Mouse (Mus musculus) hindbrain, embryonic 10.5 days (tissue): Measurements from ENCODE around the gene St6galnac3. TPM values are rescaled to one million over a fixed set of nuclear protein-coding genes. Genes with fewer than 3 reads are reported as not detected.
A peak's percentile ranks its signal among the peaks of the same experiment; 100 is the strongest.

ENCODE experiments used
- DNase-seq: peaks from one replicate; pipeline ENCODE4 v3.0.0-alpha.2; 2017; ENCODE audit warnings: low spot score
- H3K27ac ChIP-seq: fragments of 300-500 bp; sonication (generic); 2 replicates; pipeline ENCODE4 v1.5.1; 2016; ENCODE audit warnings: mild to moderate bottlenecking, moderate library complexity
- H3K27me3 ChIP-seq: fragments of 300-500 bp; sonication (generic); 2 replicates; pipeline ENCODE4 v1.6.1; 2016; ENCODE audit warnings: mild to moderate bottlenecking; ENCODE audit not compliant: poor library complexity, insufficient read depth, severe bottlenecking
- H3K36me3 ChIP-seq: fragments of 300-500 bp; sonication (generic); 2 replicates; pipeline ENCODE4 v1.6.1; 2016; ENCODE audit warnings: mild to moderate bottlenecking, moderate library complexity
- H3K4me1 ChIP-seq: fragments of 300-500 bp; sonication (generic); replicated peaks from 2 replicates; pipeline ENCODE4 v1.6.1; 2016; ENCODE audit warnings: mild to moderate bottlenecking
- H3K4me3 ChIP-seq: fragments of 300-500 bp; sonication (generic); 2 replicates; pipeline ENCODE4 v1.5.1; 2016; ENCODE audit warnings: mild to moderate bottlenecking, moderate library complexity
- H3K9me3 ChIP-seq: fragments of 300-500 bp; sonication (generic); 2 replicates; pipeline ENCODE4 v1.6.1; 2016; ENCODE audit warnings: mild to moderate bottlenecking, moderate library complexity
- WGBS: fragments of 180-500 bp; shearing (Covaris S2); methylation state at CpG from one replicate; pipeline ENCODE4 v1.1.7; 2016; 5-methylcytosine and 5-hydroxymethylcytosine counted together
- polyA plus RNA-seq: library from polyadenylated mRNA; unstranded; fragments of >200 nt; fragmentation: Nextera tagmentation; extraction: Ambion mirVana; gene quantifications from 2 replicates; pipeline ENCODE4 v1.2.1, GENCODE M21; 2016

Gene St6galnac3
- polyA plus RNA-seq, 1 experiment from 2014 or later = 32.4 TPM

- 85% methylated on average over 7 of the region's 7 CpGs for WGBS
- H3K4me1 ChIP-seq = no peaks in the 10 kb centered on the region
These were observed 271.6 kb downstream of the St6galnac3 start for GRCm38 (mm10) chr3:153453127-153454049.

GRCm38 (mm10) chr3:153452299-153452996 is 272.5 kb downstream of the St6galnac3 start:
- Histone ChIP-seq H3K4me3 (no peak overlapping the region), H3K4me1 (no peaks in the 10 kb centered on the region), H3K27ac (no peak overlapping the region), H3K9me3 (no peaks in the 10 kb centered on the region), H3K27me3 (no peaks in the 10 kb centered on the region), H3K36me3 (no peaks in the 10 kb centered on the region)
- 96% methylated on average over 3 of the region's 3 CpGs for WGBS
- no peak for DNase-seq

More at GRCm38 (mm10) chr3:153453127-153454049, 271.6 kb downstream of the St6galnac3 start:
- DNase-seq = no peak
- no peaks in the 10 kb centered on the region for H3K27me3 ChIP-seq
- no peak overlapping the region for H3K4me3 ChIP-seq
- no peak overlapping the region for H3K27ac ChIP-seq
- H3K9me3 ChIP-seq = no peaks in the 10 kb centered on the region
- H3K36me3 ChIP-seq = no peaks in the 10 kb centered on the region

- Histone ChIP-seq H3K9me3 (no peaks in the 10 kb centered on the region), H3K4me1 (no peaks in the 10 kb centered on the region), H3K27me3 (no peaks in the 10 kb centered on the region), H3K36me3 (no peaks in the 10 kb centered on the region), H3K27ac (no peak overlapping the region), H3K4me3 (no peak overlapping the region)
- 92% methylated on average over 9 of the region's 9 CpGs for WGBS
- DNase-seq = no peak
These were observed 283.6 kb downstream of the St6galnac3 start for GRCm38 (mm10) chr3:153441329-153441728.

GRCm38 (mm10) chr3:153436076-153437021 is 288.6 kb downstream of the St6galnac3 start:
- Histone ChIP-seq H3K27ac (peak overlapping the region; percentile 29; the same call in 1 of the 2 replicates), H3K4me3 (no peak overlapping the region), H3K9me3 (no peaks in the 10 kb centered on the region), H3K4me1 (peaks cover 16% of the 10 kb centered on the region), H3K27me3 (no peaks in the 10 kb centered on the region), H3K36me3 (no peaks in the 10 kb centered on the region)
- WGBS = 89% methylated on average over 17 of the region's 17 CpGs
- DNase-seq = no peak

GRCm38 (mm10) chr3:153433010-153433409 is 292.0 kb downstream of the St6galnac3 start:
- peaks cover 22% of the 10 kb centered on the region for H3K4me1 ChIP-seq
- no peak overlapping the region for H3K27ac ChIP-seq
- no peaks in the 10 kb centered on the region for H3K27me3 ChIP-seq
- no peak for DNase-seq
- H3K4me3 ChIP-seq = no peak overlapping the region
- WGBS = 66% methylated on average over 8 of the region's 8 CpGs
- H3K36me3 ChIP-seq = no peaks in the 10 kb centered on the region
- no peaks in the 10 kb centered on the region for H3K9me3 ChIP-seq

- Histone ChIP-seq H3K4me3 (no peak overlapping the region), H3K4me1 (peaks cover 22% of the 10 kb centered on the region), H3K27ac (peak overlapping the region; percentile 59), H3K9me3 (no peaks in the 10 kb centered on the region), H3K27me3 (no peaks in the 10 kb centered on the region), H3K36me3 (no peaks in the 10 kb centered on the region)
- WGBS = 87% methylated on average over 6 of the region's 6 CpGs
- no peak for DNase-seq
These were observed 292.7 kb downstream of the St6galnac3 start for GRCm38 (mm10) chr3:153432053-153432816.

- 67% methylated on average over 8 of the region's 8 CpGs for WGBS
- Histone ChIP-seq H3K9me3 (no peaks in the 10 kb centered on the region), H3K36me3 (no peaks in the 10 kb centered on the region), H3K27ac (no peak overlapping the region; the same call in 1 of the 2 replicates), H3K4me1 (peaks cover 22% of the 10 kb centered on the region), H3K4me3 (no peak overlapping the region), H3K27me3 (no peaks in the 10 kb centered on the region)
- DNase-seq = no peak
These were observed 295.1 kb downstream of the St6galnac3 start for GRCm38 (mm10) chr3:153429840-153430239.

- WGBS = 83% methylated on average over 7 of the region's 7 CpGs
- Histone ChIP-seq H3K9me3 (no peaks in the 10 kb centered on the region), H3K4me1 (peaks cover 8% of the 10 kb centered on the region), H3K27me3 (no peaks in the 10 kb centered on the region), H3K36me3 (no peaks in the 10 kb centered on the region), H3K4me3 (no peak overlapping the region), H3K27ac (no peak overlapping the region)
- DNase-seq = no peak
These were observed 303.1 kb downstream of the St6galnac3 start for GRCm38 (mm10) chr3:153421918-153422290.

- H3K36me3 ChIP-seq = no peaks in the 10 kb centered on the region
- peaks cover 8% of the 10 kb centered on the region for H3K4me1 ChIP-seq
- no peak overlapping the region for H3K4me3 ChIP-seq
- no peak for DNase-seq
- WGBS = 78% methylated on average over 14 of the region's 14 CpGs
- no peak overlapping the region for H3K27ac ChIP-seq
- H3K27me3 ChIP-seq = no peaks in the 10 kb centered on the region
- no peaks in the 10 kb centered on the region for H3K9me3 ChIP-seq
These were observed 303.7 kb downstream of the St6galnac3 start for GRCm38 (mm10) chr3:153421060-153421917.

- Histone ChIP-seq H3K36me3 (no peaks in the 10 kb centered on the region), H3K27ac (no peak overlapping the region), H3K4me1 (peaks cover 8% of the 10 kb centered on the region), H3K27me3 (no peaks in the 10 kb centered on the region), H3K9me3 (no peaks in the 10 kb centered on the region), H3K4me3 (no peak overlapping the region)
- WGBS = 90% methylated on average over 7 of the region's 7 CpGs
- DNase-seq = no peak
These were observed 305.6 kb downstream of the St6galnac3 start for GRCm38 (mm10) chr3:153419331-153419730.

GRCm38 (mm10) chr3:153417001-153417400 is 308.0 kb downstream of the St6galnac3 start:
- H3K36me3 ChIP-seq = no peaks in the 10 kb centered on the region
- H3K4me3 ChIP-seq = no peak overlapping the region
- peaks cover 8% of the 10 kb centered on the region for H3K4me1 ChIP-seq
- no peak overlapping the region for H3K27ac ChIP-seq
- WGBS = 69% methylated on average over 9 of the region's 9 CpGs
- H3K9me3 ChIP-seq = no peaks in the 10 kb centered on the region
- DNase-seq = no peak
- H3K27me3 ChIP-seq = no peaks in the 10 kb centered on the region
